Mouse (Mus musculus): ENCODE measurements at regions not wholly inside any gene's neighbourhood (a gene's known extent, or its start where the extent isn't known, plus 50 kb on each side); places are given as distances from the start of the nearest gene placed in this dataset.

DNA sequence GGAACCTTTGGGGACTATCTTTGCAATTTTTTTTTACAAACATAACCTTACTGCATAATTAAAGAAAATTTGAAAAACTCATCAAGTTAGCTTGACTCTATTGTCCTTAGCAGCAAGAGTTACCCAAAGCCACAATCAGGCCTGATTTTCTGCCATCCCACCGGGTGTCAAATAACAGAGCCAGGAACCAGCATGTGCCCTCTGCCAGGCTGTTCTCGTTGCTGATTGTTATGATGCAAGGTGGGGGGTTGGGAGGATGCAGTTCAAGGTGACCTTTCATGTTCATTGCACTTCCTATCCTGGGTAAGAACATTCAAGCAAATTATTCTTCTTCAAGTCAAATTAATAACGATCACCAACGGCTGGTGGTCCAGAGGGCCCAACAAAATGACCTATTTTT is 370.6 kb upstream of the Zdhhc25 start:
- DNase-seq: no peak

- DNase-seq: no peak
These were observed 355.5 kb upstream of the Zdhhc25 start for GRCm38 (mm10) chr15:88244606-88245005.

DNA sequence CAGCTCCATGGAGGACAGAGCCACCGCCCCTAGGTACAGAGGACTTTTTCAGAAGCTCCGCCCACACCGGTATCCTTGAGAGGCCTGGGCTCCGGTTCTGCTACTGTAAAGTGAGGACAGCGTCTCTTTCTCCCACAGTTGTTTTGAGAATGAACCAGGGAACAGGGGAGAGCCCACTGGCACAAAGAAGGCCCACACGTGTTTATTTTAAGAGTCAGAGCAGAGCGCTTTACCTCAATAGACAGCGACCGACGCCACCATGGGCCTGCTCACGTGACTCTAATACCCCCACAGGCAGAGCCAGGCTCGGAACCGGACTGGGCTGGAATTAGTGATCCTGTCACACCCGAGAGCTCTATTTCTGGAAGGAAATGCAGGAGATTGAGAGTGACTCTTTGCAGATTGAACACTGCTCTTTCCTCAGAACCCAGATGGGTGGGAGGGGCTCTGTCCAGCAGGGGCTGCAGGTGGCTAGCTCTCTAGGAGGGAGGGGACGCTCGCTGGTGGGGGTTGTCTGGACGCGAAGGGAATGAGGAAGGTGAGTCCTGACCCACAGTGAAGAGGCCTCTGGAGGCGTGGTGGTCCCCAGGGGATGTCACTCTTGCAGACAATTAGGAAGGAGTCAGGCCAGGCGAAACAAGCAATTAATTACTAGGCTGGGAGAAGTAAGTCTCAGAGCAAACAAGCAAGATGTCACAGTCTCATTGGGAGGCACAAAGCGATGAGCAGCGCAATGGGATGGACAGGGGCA is 354.4 kb upstream of the Zdhhc25 start:
- DNase-seq: peak; percentile 2 to 6

- peak; percentile 94 to 95 for DNase-seq
These were observed 352.0 kb upstream of the Zdhhc25 start for GRCm38 (mm10) chr15:88247974-88248625.

DNA sequence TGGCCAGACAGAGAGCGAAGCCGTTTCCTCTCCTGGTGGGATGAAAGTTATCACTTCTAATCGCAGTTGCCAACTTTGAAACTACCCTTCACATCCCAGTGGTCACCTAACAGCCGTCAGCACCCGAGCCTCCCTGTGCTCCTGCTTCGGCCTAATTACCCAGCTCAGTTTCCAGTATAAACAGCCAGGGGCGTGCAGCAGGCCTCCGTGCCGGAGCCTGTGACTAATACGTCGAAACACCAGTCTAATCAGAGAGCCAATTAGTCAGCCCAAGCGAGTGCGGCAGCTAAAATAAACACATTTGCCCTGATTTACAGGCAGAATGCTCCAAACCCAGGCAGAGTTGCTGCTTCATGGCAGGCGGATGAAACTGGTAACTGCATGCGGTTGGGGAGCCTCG is 312.1 kb upstream of the Zdhhc25 start:
- DNase-seq: peak; percentile 9 to 12

GRCm38 (mm10) chr15:88288696-88289095 is 311.4 kb upstream of the Zdhhc25 start:
- peak; percentile 37 to 49 for DNase-seq

GRCm38 (mm10) chr15:88290740-88291363 is 309.2 kb upstream of the Zdhhc25 start:
- DNase-seq: no peak

DNA sequence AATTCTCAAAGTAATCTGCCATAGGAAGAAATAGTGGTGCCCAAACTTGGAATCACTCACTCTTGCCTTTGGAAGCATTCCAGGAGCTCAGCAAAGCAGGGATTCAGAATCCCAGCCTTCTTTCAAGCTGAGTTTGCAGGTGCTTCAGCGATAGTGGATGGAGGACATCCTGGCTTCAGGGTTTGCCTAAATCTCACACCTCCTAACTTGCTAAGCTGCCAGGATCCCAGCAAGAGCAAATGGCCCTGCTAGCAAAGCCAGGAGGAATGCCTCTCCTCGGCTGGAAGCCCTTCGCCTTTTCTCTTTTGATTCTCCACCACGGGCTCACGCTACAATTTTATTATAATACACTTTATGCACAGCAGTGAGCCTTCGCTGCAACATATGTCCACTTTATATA is 301.0 kb upstream of the Zdhhc25 start:
- no peak for DNase-seq

DNA sequence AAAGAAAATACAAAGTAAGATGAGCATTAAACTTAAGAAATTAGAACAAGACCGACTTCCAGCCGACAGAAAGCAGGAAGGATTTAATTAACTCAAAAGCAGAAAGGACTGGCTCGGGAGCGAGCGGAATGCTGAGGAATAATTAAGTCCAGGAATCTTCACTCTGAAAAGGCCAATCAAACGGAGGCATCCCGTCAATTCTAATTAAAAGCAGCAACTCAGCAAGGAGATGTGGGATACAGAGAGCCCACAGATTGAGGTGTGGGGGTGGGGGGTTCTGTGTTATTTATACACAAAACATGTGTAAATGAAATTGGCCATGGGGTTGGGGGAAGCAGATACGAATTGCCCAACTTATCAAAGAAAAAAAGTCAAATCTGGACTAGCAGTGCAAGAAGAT is 288.9 kb upstream of the Zdhhc25 start:
- DNase-seq: no peak

- peak; percentile 26 to 44 for DNase-seq
These were observed 285.2 kb upstream of the Zdhhc25 start for GRCm38 (mm10) chr15:88314810-88315459.

DNA sequence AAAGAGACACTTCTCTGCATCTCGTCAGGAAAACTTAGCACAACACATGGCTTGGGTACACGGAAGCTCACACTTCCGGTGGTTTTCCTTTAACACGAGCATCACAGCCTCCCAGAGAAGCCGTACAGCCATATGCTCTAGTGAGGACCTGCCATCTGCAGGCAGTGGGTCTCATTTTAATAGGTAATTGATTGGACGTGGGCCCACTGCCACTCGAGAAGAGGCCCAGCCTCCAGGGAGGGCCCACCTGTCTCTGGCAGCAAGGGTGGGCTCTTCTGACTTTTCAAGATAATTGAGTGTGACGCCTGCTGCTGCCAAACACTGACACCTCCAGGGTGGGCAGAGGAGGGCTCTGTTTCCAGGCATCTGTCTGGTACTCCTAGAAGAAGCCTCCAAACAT is 282.1 kb upstream of the Zdhhc25 start:
- DNase-seq: no peak

- DNase-seq: no peak
These were observed 280.6 kb upstream of the Zdhhc25 start for GRCm38 (mm10) chr15:88319527-88319926.

GRCm38 (mm10) chr15:88323584-88324375 is 276.3 kb upstream of the Zdhhc25 start:
- no peak for DNase-seq

DNA sequence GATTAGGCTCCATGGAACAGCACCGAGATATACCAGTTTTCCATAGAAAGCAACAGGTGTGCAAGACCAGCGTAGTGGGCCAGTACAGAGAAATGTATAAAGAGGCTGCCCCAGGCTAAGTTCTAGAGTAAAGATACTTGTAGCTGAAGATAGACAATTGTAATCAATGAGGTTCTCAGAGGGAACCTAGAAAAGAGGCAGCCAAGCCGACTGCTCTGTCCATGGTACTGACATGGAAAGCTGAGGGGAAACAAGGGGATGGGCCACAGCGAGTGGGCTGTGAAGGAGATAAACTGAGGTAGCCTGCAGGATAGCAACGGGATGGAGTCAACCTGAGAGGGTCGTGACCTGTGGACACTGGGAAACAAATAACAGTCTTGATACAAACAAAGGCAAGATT is 275.0 kb upstream of the Zdhhc25 start:
- peak; percentile 34 to 35 for DNase-seq

DNA sequence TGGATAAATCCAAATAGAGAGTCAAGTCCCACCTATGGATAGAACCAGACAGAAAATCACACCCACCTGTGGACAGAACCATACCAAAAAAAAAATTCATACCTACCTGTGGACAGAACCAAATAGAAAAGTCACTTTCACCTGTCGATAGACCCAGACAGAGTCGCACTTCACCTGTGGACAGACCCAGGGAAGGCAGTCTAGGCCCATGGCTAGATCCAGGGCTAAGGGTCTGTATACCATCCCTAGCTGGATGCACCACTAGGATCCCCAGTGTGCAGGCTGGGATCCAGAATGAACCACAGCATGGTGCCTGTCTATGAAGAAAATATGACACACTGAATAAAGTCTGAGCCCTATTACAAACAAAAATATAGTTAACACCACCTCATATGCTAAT is 246.9 kb upstream of the Zdhhc25 start:
- DNase-seq: no peak

DNA sequence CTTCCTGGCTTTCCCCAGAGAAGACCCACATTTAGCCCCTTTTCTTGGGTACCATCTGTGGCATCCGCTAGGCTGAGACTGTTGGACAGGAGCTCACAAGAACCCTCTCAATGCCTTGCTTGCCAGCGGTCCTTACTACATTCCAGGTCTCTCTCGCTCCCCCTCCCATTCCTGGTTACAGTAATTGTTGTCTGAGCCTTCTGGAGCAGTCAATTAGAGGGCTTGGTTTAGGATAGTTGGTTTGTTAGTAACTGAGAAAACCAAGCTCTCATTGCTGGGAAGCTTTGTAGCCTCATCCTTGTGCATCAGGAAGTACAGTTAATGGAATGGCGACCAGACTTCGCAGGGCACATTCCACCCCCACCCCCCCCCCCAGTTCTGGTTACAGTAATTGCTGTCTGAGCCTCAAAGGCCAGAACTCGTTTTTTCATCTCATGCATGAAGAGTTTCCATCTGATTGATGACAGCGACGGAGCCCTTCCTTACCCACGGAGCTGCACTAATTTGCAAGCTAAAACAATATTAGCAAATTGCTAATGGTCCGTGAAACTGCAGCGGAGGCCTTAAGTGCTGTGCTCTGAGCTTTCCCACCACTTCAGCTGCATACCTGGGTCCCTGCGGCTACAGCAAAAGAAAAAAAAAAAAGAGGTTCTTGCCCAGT is 239.6 kb upstream of the Zdhhc25 start:
- DNase-seq: peak in 1 of 2 experiments; percentile 9

DNA sequence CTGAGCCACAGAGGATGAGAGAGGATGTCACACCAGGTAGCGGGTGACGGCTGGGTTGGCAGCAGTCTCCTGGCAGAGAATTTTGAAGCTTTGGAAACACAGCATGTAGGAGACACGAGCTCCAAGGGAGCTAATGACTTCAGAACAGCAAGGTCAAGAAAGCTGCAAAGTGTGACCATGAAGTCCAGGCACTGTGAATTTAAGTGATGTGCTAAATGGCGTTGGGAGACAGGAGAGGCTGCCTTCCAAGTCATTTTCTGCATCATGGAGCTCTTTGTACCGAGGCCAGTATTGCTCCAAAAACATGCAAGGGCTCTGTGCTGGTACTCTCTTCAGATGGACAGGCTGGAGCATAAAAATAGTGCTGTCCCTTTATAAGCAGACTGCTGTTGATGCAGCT is 238.8 kb upstream of the Zdhhc25 start:
- no peak for DNase-seq

- no peak for DNase-seq
These were observed 237.1 kb upstream of the Zdhhc25 start for GRCm38 (mm10) chr15:88362966-88363365.

DNA sequence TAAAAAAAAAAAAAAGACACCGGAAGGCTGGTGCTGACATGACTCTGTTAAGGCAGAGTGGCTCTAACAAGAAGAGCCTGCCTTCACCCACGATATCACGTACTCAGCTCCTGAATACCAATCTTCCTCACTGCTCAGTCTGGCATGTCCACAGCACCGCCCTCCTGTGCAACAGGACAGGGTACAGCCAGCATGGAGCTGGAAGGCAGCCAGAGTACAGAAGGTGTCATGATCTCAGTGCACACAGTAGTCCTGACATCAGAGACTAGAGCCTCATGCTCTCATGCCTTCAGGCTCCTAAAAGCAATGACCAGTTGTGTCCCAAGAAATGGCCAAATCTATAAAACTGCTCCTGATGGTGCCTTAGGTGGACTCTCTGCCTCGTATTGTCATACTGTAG is 229.7 kb upstream of the Zdhhc25 start:
- DNase-seq: no peak

GRCm38 (mm10) chr15:88372039-88372438 is 228.1 kb upstream of the Zdhhc25 start:
- no peak for DNase-seq

DNA sequence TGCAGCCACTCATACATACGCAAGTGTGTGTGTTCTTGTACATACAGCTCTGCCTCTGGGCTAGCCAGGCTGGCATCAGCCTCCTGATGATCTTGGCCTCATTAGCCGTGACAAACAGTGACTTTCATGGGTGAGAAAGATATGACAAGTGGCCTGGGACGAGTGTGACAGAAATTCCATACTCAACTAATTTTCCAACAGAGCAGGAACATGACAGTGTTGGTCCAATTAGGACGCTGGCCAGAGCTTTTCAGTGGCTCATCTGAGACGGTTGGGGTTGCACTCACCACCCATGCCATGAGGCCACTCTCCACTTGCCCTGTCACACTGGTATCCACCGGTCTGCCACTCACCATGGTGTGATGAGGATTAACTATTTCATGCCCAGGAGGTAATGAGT is 226.2 kb upstream of the Zdhhc25 start:
- DNase-seq: no peak

DNA sequence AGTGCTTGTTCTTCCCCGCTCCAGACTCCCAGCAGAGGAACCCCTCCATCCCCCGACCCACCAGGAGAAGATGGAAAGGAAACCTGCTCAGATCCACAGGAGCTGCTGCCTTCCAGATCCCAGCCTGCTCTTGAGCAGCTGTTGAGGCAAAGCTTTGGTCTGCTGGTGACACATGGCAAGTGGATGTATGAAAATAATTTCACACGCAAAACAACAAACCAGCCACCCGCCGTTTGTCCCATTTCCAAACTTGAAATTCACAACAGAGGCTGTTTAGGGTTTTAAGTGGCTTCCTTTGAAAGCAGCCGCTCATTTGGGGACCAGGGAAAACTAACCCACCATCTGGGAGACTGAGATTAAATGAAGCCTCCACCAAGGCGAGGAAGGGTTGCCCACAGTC is 220.8 kb upstream of the Zdhhc25 start:
- no peak for DNase-seq

All from kidney, postnatal 4 days (tissue).